Mouse (Mus musculus) kidney, adult 2 months (tissue): Measurements from ENCODE around the gene Npm3. TPM values are rescaled to one million over a fixed set of nuclear protein-coding genes. Genes with fewer than 3 reads are reported as not detected.
A peak's percentile ranks its signal among the peaks of the same experiment; 100 is the strongest.

Experiments
- DNase-seq: peaks from one replicate; pipeline ENCODE4 v3.0.0; 2021
- H3K27ac ChIP-seq: fragments of 200-500 bp; 2 replicates; pipeline ENCODE4 v1.5.1; 2012; ENCODE audit warnings: low read depth, low read length, control low read depth, inconsistent platforms; ENCODE audit not compliant: insufficient read depth
- H3K27me3 ChIP-seq: fragments of 200-500 bp; replicated peaks from 2 replicates; pipeline ENCODE4 v1.6.1; 2012; ENCODE audit warnings: mild to moderate bottlenecking, moderate library complexity, low read length, inconsistent platforms; ENCODE audit not compliant: control insufficient read depth, insufficient read depth
- H3K36me3 ChIP-seq: fragments of 200-500 bp; 2 replicates; pipeline ENCODE4 v1.6.1; 2012; ENCODE audit warnings: mild to moderate bottlenecking, moderate library complexity, low read length, inconsistent platforms; ENCODE audit not compliant: control insufficient read depth, insufficient read depth
- H3K4me1 ChIP-seq: fragments of 200-500 bp; 2 replicates; pipeline ENCODE4 v1.6.1; 2011; ENCODE audit warnings: low read length; ENCODE audit not compliant: control insufficient read depth, insufficient read depth
- H3K4me3 ChIP-seq: fragments of 200-500 bp; 2 replicates; pipeline ENCODE4 v1.5.1; 2011; ENCODE audit warnings: mild to moderate bottlenecking, low read depth, low read length, control low read depth; ENCODE audit not compliant: insufficient read depth
- CTCF ChIP-seq: fragments of 200-500 bp; conservative IDR thresholded peaks from 2 replicates; pipeline ENCODE4 v1.5.1; 2011; ENCODE audit warnings: low read depth, mild to moderate bottlenecking, control low read depth, low read length, moderate library complexity, mixed read lengths; ENCODE audit not compliant: insufficient read depth, insufficient read length
- POLR2A ChIP-seq: fragments of 200-500 bp; IDR thresholded peaks from one replicate; pipeline ENCODE4 v1.6.1; 2011; ENCODE audit warnings: low read depth, low read length, control low read depth
- WGBS: fragments of 180-500 bp; shearing (Covaris S2); methylation state at CpG from one replicate; pipeline ENCODE4 v1.1.7; 2018; 5-methylcytosine and 5-hydroxymethylcytosine counted together
- polyA plus RNA-seq: library from polyadenylated mRNA; depleted of rRNA; stranded (reverse); fragments of >200 nt; gene quantifications from 2 replicates; pipeline ENCODE4 v1.2.3, GENCODE M21; 2012

Gene Npm3
- polyA plus RNA-seq, 1 experiment, result 42.3 TPM

GRCm38 (mm10) chr19:45746153-45747020 is 3.0 kb downstream of the Npm3 start:
- WGBS, result 26% methylated on average over 29 of the region's 29 CpGs
- Histone ChIP-seq H3K4me1 (peaks cover 14% of the 10 kb centered on the region; the same call in 1 of the 2 replicates), H3K36me3 (no peaks in the 10 kb centered on the region), H3K4me3 (no peak overlapping the region), H3K27me3 (peaks cover 11% of the 10 kb centered on the region), H3K27ac (no peak overlapping the region)
- TF ChIP-seq CTCF (peak; percentile 84), POLR2A (no peak)
- peak; percentile 87 for DNase-seq

GRCm38 (mm10) chr19:45745344-45746152 is 3.8 kb downstream of the Npm3 start:
- no peak for TF ChIP-seq CTCF
- no peak for TF ChIP-seq POLR2A
- Histone ChIP-seq H3K36me3 (no peaks in the 10 kb centered on the region), H3K4me3 (no peak overlapping the region), H3K4me1 (peaks cover 14% of the 10 kb centered on the region; the same call in 1 of the 2 replicates), H3K27me3 (peaks cover 12% of the 10 kb centered on the region), H3K27ac (no peak overlapping the region)
- WGBS, result 32% methylated on average over 32 of the region's 32 CpGs
- DNase-seq, result no peak

GRCm38 (mm10) chr19:45743619-45744018 is 5.8 kb downstream of the Npm3 start:
- peaks cover 9% of the 10 kb centered on the region; the same call in 1 of the 2 replicates for H3K4me1 ChIP-seq
- WGBS, result 81% methylated on average over 7 of the region's 7 CpGs
- no peak overlapping the region for H3K4me3 ChIP-seq
- no peaks in the 10 kb centered on the region for H3K36me3 ChIP-seq
- no peak for DNase-seq
- H3K27me3 ChIP-seq, result peaks cover 12% of the 10 kb centered on the region
- TF ChIP-seq POLR2A (no peak), CTCF (no peak)
- no peak overlapping the region for H3K27ac ChIP-seq

- Histone ChIP-seq H3K36me3 (no peaks in the 10 kb centered on the region), H3K27ac (no peak overlapping the region), H3K27me3 (peaks cover 12% of the 10 kb centered on the region), H3K4me1 (peaks cover 5% of the 10 kb centered on the region; the same call in 1 of the 2 replicates), H3K4me3 (no peak overlapping the region)
- DNase-seq, result no peak
- no peak for TF ChIP-seq CTCF
- no peak for TF ChIP-seq POLR2A
- 15% methylated on average over 31 of the region's 44 CpGs for WGBS
These were observed 6.3 kb downstream of the Npm3 start for GRCm38 (mm10) chr19:45742984-45743575.

GRCm38 (mm10) chr19:45742218-45742983 is 7.0 kb downstream of the Npm3 start, which contains the start of gene Fgf8:
TSS of gene Fgf8 (minus strand) at chr19:45742915.
- H3K4me1 ChIP-seq, result peaks cover 5% of the 10 kb centered on the region; the same call in 1 of the 2 replicates
- TF ChIP-seq POLR2A, result no peak
- no peak for TF ChIP-seq CTCF
- H3K27ac ChIP-seq, result no peak within 1 kb of the TSS
- WGBS, result 2% methylated on average over 56 of the region's 68 CpGs
- H3K27me3 ChIP-seq, result peaks cover 12% of the 10 kb centered on the region
- no peaks in the 10 kb centered on the region for H3K36me3 ChIP-seq
- peak within 1 kb of the TSS; percentile 40 for H3K4me3 ChIP-seq
- no peak for DNase-seq

- no peak for DNase-seq
- H3K4me1 ChIP-seq, result peaks cover 2% of the 10 kb centered on the region; the same call in 1 of the 2 replicates
- TF ChIP-seq POLR2A (no peak), CTCF (no peak)
- no peaks in the 10 kb centered on the region for H3K36me3 ChIP-seq
- no peak overlapping the region for H3K27ac ChIP-seq
- H3K27me3 ChIP-seq, result peaks cover 13% of the 10 kb centered on the region
- 0 out of 2 replicates have a peak overlapping the region, but pooled peaks have one; percentile 11 for H3K4me3 ChIP-seq
- 21% methylated on average over 45 of the region's 45 CpGs for WGBS
These were observed 7.8 kb downstream of the Npm3 start for GRCm38 (mm10) chr19:45741431-45742217.
